8 mouse cellular contexts compared by ENCODE assay signal in genomic region chr11:105293901-105294494, GRCm38 (mm10). TPM values are rescaled to one million over a fixed set of nuclear protein-coding genes. Genes with fewer than 3 reads are reported as not detected.
DNase-seq lines count a peak whose midpoint lies in the region; ATAC-seq lines count a peak whose summit lies in the region.

No protein-coding gene starts in this region.

- H3K4me1 ChIP-seq in kidney, embryonic 15.5 days, result peaks cover 47% of the 10 kb centered on the region
- H3K4me1 ChIP-seq in forebrain, embryonic 14.5 days (ENCODE audit: control insufficient read depth, insufficient read depth, low read length), result peaks cover 16% of the 10 kb centered on the region
- H3K4me1 ChIP-seq in intestine, embryonic 15.5 days (replicated peaks), result peaks cover 27% of the 10 kb centered on the region
- peaks cover 33% of the 10 kb centered on the region for H3K4me1 ChIP-seq in neural tube, embryonic 12.5 days

- H3K27ac ChIP-seq in kidney, embryonic 15.5 days, result peak overlapping the region; percentile 97
- peak overlapping the region; percentile 44 for H3K27ac ChIP-seq in forebrain, embryonic 14.5 days (ENCODE audit: low read depth, low read length)
- H3K27ac ChIP-seq in intestine, embryonic 15.5 days, result peak overlapping the region; percentile 60
- no peak overlapping the region for H3K27ac ChIP-seq in neural tube, embryonic 12.5 days

- H3K36me3 ChIP-seq in kidney, embryonic 15.5 days, result peaks cover 15% of the 10 kb centered on the region
- H3K36me3 ChIP-seq in forebrain, embryonic 14.5 days (ENCODE audit: control insufficient read depth, insufficient read depth, low read length), result peaks cover 5% of the 10 kb centered on the region; the same call in 1 of the 2 replicates
- no peaks in the 10 kb centered on the region for H3K36me3 ChIP-seq in intestine, embryonic 15.5 days
- peaks cover 10% of the 10 kb centered on the region for H3K36me3 ChIP-seq in neural tube, embryonic 12.5 days

- H3K9ac ChIP-seq in kidney, embryonic 15.5 days, result peak overlapping the region; percentile 42
- peak overlapping the region; percentile 70 for H3K9ac ChIP-seq in forebrain, embryonic 14.5 days (ENCODE audit: low read length)
- peak overlapping the region; percentile 51 for H3K9ac ChIP-seq in intestine, embryonic 15.5 days
- peak overlapping the region; percentile 38; the same call in 1 of the 2 replicates for H3K9ac ChIP-seq in neural tube, embryonic 12.5 days

- H3K9me3 ChIP-seq in kidney, embryonic 15.5 days (replicated peaks), result no peaks in the 10 kb centered on the region
- no peaks in the 10 kb centered on the region for H3K9me3 ChIP-seq in forebrain, embryonic 14.5 days (replicated peaks; ENCODE audit: control insufficient read depth, low read length)
- H3K9me3 ChIP-seq in intestine, embryonic 15.5 days, result no peaks in the 10 kb centered on the region
- no peaks in the 10 kb centered on the region for H3K9me3 ChIP-seq in neural tube, embryonic 12.5 days

- H3K4me3 ChIP-seq in kidney, embryonic 15.5 days (replicated peaks), result peak overlapping the region; percentile 71
- peak overlapping the region; percentile 61 for H3K4me3 ChIP-seq in forebrain, embryonic 14.5 days (ENCODE audit: low read depth, low read length)
- peak overlapping the region; percentile 58 for H3K4me3 ChIP-seq in intestine, embryonic 15.5 days (replicated peaks)
- H3K4me3 ChIP-seq in neural tube, embryonic 12.5 days, result peak overlapping the region; percentile 52

- no peak for DNase-seq in kidney, adult 9 months
- DNase-seq in forebrain, embryonic 14.5 days (ENCODE audit: low spot score), result peak; percentile 11
- DNase-seq in right cerebral cortex, postnatal 25 days, result no peak
- no peak for DNase-seq in layer of hippocampus, postnatal 10 days (ENCODE audit: low spot score in 2 of 2)
- DNase-seq in cerebellum, adult 9-11 months, result no peak

- WGBS in kidney, embryonic 15.5 days, result 9% methylated on average over 9 of the region's 9 CpGs
- 2% methylated on average over 9 of the region's 9 CpGs for WGBS in forebrain, embryonic 14.5 days
- WGBS in intestine, embryonic 15.5 days, result 18% methylated on average over 9 of the region's 9 CpGs
- WGBS in neural tube, embryonic 12.5 days, result 2% methylated on average over 9 of the region's 9 CpGs

- H3K27me3 ChIP-seq in kidney, embryonic 15.5 days, result no peaks in the 10 kb centered on the region
- 0 out of 2 replicates have a peak, but pooled peaks cover 3% of the 10 kb centered on the region for H3K27me3 ChIP-seq in forebrain, embryonic 14.5 days (replicated peaks; ENCODE audit: control insufficient read depth, insufficient read depth, low read length)
- 0 out of 2 replicates have a peak, but pooled peaks cover 7% of the 10 kb centered on the region for H3K27me3 ChIP-seq in intestine, embryonic 15.5 days (replicated peaks)
- no peaks in the 10 kb centered on the region; the same call in 1 of the 2 replicates for H3K27me3 ChIP-seq in neural tube, embryonic 12.5 days (replicated peaks)

- 0 out of 2 replicates have a peak, but pooled peaks have one; percentile 4 for ATAC-seq in kidney, embryonic 15.5 days (replicated peaks; ENCODE audit: low FRiP score)
- ATAC-seq in forebrain, embryonic 14.5 days, result no peak
- no peak for ATAC-seq in intestine, embryonic 15.5 days
- ATAC-seq in neural tube, embryonic 12.5 days (ENCODE audit: low FRiP score, low read depth), result no peak

- H3K4me2 ChIP-seq in kidney, embryonic 15.5 days, result peak overlapping the region; percentile 88
- H3K4me2 ChIP-seq in forebrain, embryonic 14.5 days (ENCODE audit: low read length), result peak overlapping the region; percentile 99
- peak overlapping the region; percentile 79 for H3K4me2 ChIP-seq in intestine, embryonic 15.5 days (replicated peaks)
- peak overlapping the region; percentile 98 for H3K4me2 ChIP-seq in neural tube, embryonic 12.5 days (replicated peaks)

RNA-seq across cellular contexts. Expression of gene Mrc2, which starts 1.6 kb away (rescaled TPM):
- 19.1 and 21.3 TPM in 2 replicates for polyA plus RNA-seq in kidney, embryonic 15.5 days (2015; fragmentation: Nextera tagmentation; extraction: Ambion mirVana)
- 2.6 and 3.2 TPM in 2 replicates for polyA plus RNA-seq in forebrain, embryonic 14.5 days (2014; fragmentation: Nextera tagmentation; extraction: Ambion mirVana)
- polyA plus RNA-seq in intestine, embryonic 15.5 days (2015; fragmentation: Nextera tagmentation; extraction: Ambion mirVana), result 9.1 and 9.9 TPM in 2 replicates
- polyA plus RNA-seq in neural tube, embryonic 12.5 days (2016; fragmentation: Nextera tagmentation; extraction: Ambion mirVana), result 11.3 and 13.1 TPM in 2 replicates
- 1 to 10 TPM; 8.9 to 9.3 TPM for total RNA-seq in layer of hippocampus, postnatal 10 days (2021)
